Mouse (Mus musculus) spleen, adult 2 months (tissue): Measurements from ENCODE around the gene Clec4f. TPM values are rescaled to one million over a fixed set of nuclear protein-coding genes. Genes with fewer than 3 reads are reported as not detected.
A peak's percentile ranks its signal among the peaks of the same experiment; 100 is the strongest.

ENCODE experiments used
- DNase-seq, 2 experiments: peaks; one replicate each; pipeline versions ENCODE4 v3.0.0 to v3.0.0-alpha.2; 2012 to 2021; ENCODE audit warnings: low spot score in 2 of 2, low read depth in 1 of 2
- H3K27ac ChIP-seq: fragments of 200-500 bp; 2 replicates; pipeline ENCODE4 v1.5.1; 2012; ENCODE audit warnings: low read length, inconsistent platforms; ENCODE audit not compliant: insufficient read depth
- H3K27me3 ChIP-seq: fragments of 200-500 bp; 2 replicates; pipeline ENCODE4 v1.6.1; 2012; ENCODE audit warnings: mild to moderate bottlenecking, moderate library complexity, low read length, inconsistent platforms; ENCODE audit not compliant: control insufficient read depth, insufficient read depth
- H3K36me3 ChIP-seq: fragments of 200-500 bp; 2 replicates; pipeline ENCODE4 v1.6.1; 2012; ENCODE audit warnings: mild to moderate bottlenecking, low read length, inconsistent platforms; ENCODE audit not compliant: control insufficient read depth, insufficient read depth
- H3K4me1 ChIP-seq: fragments of 200-500 bp; 2 replicates; pipeline ENCODE4 v1.6.1; 2011; ENCODE audit warnings: inconsistent platforms; ENCODE audit not compliant: control insufficient read depth, insufficient read depth, insufficient read length
- H3K4me3 ChIP-seq: fragments of 200-500 bp; 2 replicates; pipeline ENCODE4 v1.5.1; 2011; ENCODE audit warnings: mild to moderate bottlenecking, inconsistent platforms; ENCODE audit not compliant: insufficient read depth, insufficient read length; ENCODE audit errors: extremely low read depth
- CTCF ChIP-seq: fragments of 200-500 bp; IDR thresholded peaks from 2 replicates; pipeline ENCODE4 v1.5.1; 2011; ENCODE audit warnings: mild to moderate bottlenecking, inconsistent platforms; ENCODE audit not compliant: insufficient read depth, insufficient read length, insufficient replicate concordance; ENCODE audit errors: extremely low read depth
- POLR2A ChIP-seq: fragments of 200-500 bp; IDR thresholded peaks from 2 replicates; pipeline ENCODE4 v1.6.1; 2011; ENCODE audit warnings: low read depth, low read length, inconsistent platforms
- WGBS: fragments of 180-500 bp; shearing (Covaris S2); methylation state at CpG from one replicate; pipeline ENCODE4 v1.1.7; 2018; 5-methylcytosine and 5-hydroxymethylcytosine counted together
- polyA plus RNA-seq: library from polyadenylated mRNA; depleted of rRNA; stranded (reverse); fragments of >200 nt; gene quantifications from 2 replicates; pipeline ENCODE4 v1.2.3, GENCODE M21; 2012

The Clec4f gene
- polyA plus RNA-seq, 1 experiment, result not detected

- WGBS, result 44% methylated on average over 2 of the region's 2 CpGs
- no peaks in the 10 kb centered on the region for H3K36me3 ChIP-seq
- no peak overlapping the region for H3K27ac ChIP-seq
- H3K4me3 ChIP-seq, result no peak overlapping the region
- no peak for DNase-seq
- no peaks in the 10 kb centered on the region for H3K4me1 ChIP-seq
- no peak for TF ChIP-seq CTCF
- no peak for TF ChIP-seq POLR2A
- no peaks in the 10 kb centered on the region for H3K27me3 ChIP-seq
Observed at GRCm38 (mm10) chr6:83690936-83691335, 34.9 kb upstream of the Clec4f start.

GRCm38 (mm10) chr6:83690277-83690676, 34.3 kb upstream of the Clec4f start:
- Histone ChIP-seq H3K27ac (no peak overlapping the region), H3K4me3 (no peak overlapping the region), H3K36me3 (no peaks in the 10 kb centered on the region), H3K4me1 (no peaks in the 10 kb centered on the region), H3K27me3 (no peaks in the 10 kb centered on the region)
- DNase-seq, result peak; percentile 8 to 24
- TF ChIP-seq POLR2A (no peak), CTCF (peak; percentile 56; the same call in 1 of the 2 replicates)
- WGBS, result 35% methylated on average over 4 of the region's 5 CpGs

GRCm38 (mm10) chr6:83689374-83689773, 33.4 kb upstream of the Clec4f start:
- Histone ChIP-seq H3K4me1 (no peaks in the 10 kb centered on the region), H3K27me3 (no peaks in the 10 kb centered on the region), H3K27ac (no peak overlapping the region), H3K4me3 (no peak overlapping the region), H3K36me3 (no peaks in the 10 kb centered on the region)
- TF ChIP-seq POLR2A, result no peak
- TF ChIP-seq CTCF, result no peak
- no peak for DNase-seq
- WGBS, result 14% methylated on average over 4 of the region's 4 CpGs

DNA sequence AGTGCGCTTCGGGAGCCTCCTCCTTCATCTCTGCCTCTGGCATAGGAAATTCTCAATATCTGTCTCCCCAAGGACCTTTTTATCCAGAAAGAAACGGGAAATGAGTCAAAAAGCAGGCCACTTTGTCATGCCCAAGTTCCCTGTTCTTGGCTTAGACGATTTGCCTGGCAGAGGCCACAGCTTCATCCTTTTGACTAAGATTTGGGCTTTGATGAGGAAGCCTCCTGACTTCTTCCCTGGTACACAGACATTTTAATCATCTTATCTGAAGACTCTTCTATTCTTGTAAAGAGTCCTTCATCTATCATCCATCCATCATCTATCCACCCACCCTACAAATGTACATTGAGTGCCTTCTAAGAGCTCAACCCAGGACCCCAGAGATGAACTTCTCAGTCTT, 21.8 kb upstream of the Clec4f start, which contains the start of gene Cd207:
Gene Cd207, minus strand, starts transcription at position 101 of the 400 bp plus-strand sequence.
- no peak within 1 kb of the TSS for H3K27ac ChIP-seq
- no peak for DNase-seq
- no peaks in the 10 kb centered on the region; the same call in 1 of the 2 replicates for H3K27me3 ChIP-seq
- WGBS, result 64% methylated on average over 4 of the region's 4 CpGs
- TF ChIP-seq CTCF (no peak), POLR2A (no peak)
- no peaks in the 10 kb centered on the region for H3K36me3 ChIP-seq
- no peak within 1 kb of the TSS for H3K4me3 ChIP-seq
- H3K4me1 ChIP-seq, result no peaks in the 10 kb centered on the region

DNA sequence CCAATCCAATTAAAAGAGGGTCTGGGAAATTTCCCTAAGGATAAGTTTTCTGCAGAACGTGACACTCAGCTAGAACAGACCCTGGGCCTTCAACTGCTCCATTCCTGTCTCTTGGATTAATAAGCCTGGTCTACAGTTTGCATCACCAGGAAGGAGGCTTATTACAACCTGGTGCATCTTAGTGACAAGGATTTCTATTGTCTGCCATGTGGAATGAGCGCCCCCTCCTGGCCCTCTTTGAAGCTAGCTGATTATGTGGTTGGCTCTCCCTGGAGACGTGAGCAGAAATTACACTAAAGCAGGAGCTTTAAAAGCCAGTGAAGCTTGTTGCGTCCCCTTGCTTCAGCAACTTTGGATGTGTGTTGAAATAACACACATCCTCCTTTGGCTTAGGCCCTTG, 17.4 kb upstream of the Clec4f start:
- TF ChIP-seq POLR2A, result no peak
- peak; percentile 47; the same call in 1 of the 2 replicates for TF ChIP-seq CTCF
- Histone ChIP-seq H3K36me3 (no peaks in the 10 kb centered on the region), H3K27me3 (no peaks in the 10 kb centered on the region; the same call in 1 of the 2 replicates), H3K4me1 (no peaks in the 10 kb centered on the region), H3K27ac (no peak overlapping the region), H3K4me3 (no peak overlapping the region)
- 12% methylated on average over 4 of the region's 4 CpGs for WGBS
- DNase-seq, result peak; percentile 31 to 44

DNA sequence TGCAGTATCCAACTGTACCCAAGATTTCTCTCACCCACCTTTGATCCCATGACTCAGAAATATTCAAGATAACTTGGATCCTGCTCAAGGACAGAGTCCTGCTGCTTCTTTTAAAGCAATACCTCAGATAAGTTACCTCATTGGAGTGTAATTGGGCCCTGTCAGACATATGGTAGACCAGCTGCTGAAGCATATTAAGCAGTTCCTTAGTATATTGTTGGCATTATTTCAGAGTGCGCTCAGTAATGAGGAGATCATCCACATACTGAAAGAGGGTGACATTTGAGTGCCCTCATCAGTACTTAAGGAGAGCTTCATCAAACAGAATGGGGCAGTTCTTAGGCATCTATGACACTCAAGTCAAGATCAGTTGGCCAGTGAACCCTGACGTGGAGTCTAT, 9.0 kb upstream of the Clec4f start:
- no peak for TF ChIP-seq CTCF
- TF ChIP-seq POLR2A, result no peak
- WGBS, result 91% methylated on average over 2 of the region's 2 CpGs
- no peak overlapping the region for H3K27ac ChIP-seq
- H3K4me3 ChIP-seq, result no peak overlapping the region
- no peaks in the 10 kb centered on the region for H3K27me3 ChIP-seq
- no peaks in the 10 kb centered on the region for H3K36me3 ChIP-seq
- peaks cover 6% of the 10 kb centered on the region; the same call in 1 of the 2 replicates for H3K4me1 ChIP-seq
- no peak for DNase-seq

DNA sequence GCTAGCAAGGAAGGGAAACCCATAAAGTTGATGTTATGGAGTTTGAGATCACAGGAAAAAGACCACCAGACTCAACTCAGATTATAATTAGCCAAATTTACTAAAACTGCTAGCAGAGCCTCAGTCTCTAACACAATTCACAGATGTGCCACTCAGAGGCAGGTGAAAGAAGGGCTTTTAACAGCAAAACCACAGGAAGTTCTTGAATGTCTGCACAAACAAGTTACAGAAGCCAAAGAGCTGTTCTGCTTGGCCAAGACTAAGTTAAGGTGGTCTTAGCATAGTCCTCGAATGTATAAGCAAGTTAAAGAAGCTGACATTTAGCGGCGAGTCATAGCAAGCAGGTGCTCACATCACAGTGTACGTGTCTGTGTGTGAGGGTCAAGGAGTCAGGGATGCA, 4.8 kb upstream of the Clec4f start:
- no peaks in the 10 kb centered on the region for H3K27me3 ChIP-seq
- H3K4me1 ChIP-seq, result peaks cover 6% of the 10 kb centered on the region; the same call in 1 of the 2 replicates
- no peaks in the 10 kb centered on the region for H3K36me3 ChIP-seq
- TF ChIP-seq POLR2A (no peak), CTCF (no peak)
- H3K4me3 ChIP-seq, result no peak overlapping the region
- 14% methylated on average over 4 of the region's 4 CpGs for WGBS
- DNase-seq, result no peak
- no peak overlapping the region; the same call in 1 of the 2 replicates for H3K27ac ChIP-seq
